25 mouse cellular contexts compared by ENCODE assay signal in genomic region chr14:33531331-33531912, GRCm38 (mm10). TPM values are rescaled to one million over a fixed set of nuclear protein-coding genes. Genes with fewer than 3 reads are reported as not detected.
DNase-seq lines count a peak whose midpoint lies in the region; ATAC-seq and TF ChIP-seq lines count a peak whose summit lies in the region.
"Had no signal": no experiment of that assay in that cellular context is flagged by ENCODE, and none has a peak within 500 bp of the region (broad histone marks: within the 10 kb centered on the region; RNA-seq: fewer than 3 reads in every experiment).

No protein-coding gene starts in this region.

- 0 out of 2 replicates have a peak, but pooled peaks have one; percentile 35 for ATAC-seq in forebrain, embryonic 15.5 days (replicated peaks)
- no peak for ATAC-seq in forebrain, embryonic 12.5 days (ENCODE audit: low FRiP score)
- ATAC-seq: midbrain, embryonic 13.5 days had no signal

- no peak overlapping the region for H3K9ac ChIP-seq in forebrain, embryonic 15.5 days (replicated peaks)
- no peak overlapping the region for H3K9ac ChIP-seq in forebrain, embryonic 12.5 days
- H3K9ac ChIP-seq: embryonic facial prominence, embryonic 15.5 days; heart, embryonic 12.5 days; liver, embryonic 13.5 days; lung, embryonic 14.5 days; midbrain, embryonic 13.5 days; neural tube, embryonic 12.5 days had no signal

- WGBS in forebrain, embryonic 15.5 days: 64% methylated on average over 8 of the region's 8 CpGs
- WGBS in forebrain, embryonic 12.5 days: 71% methylated on average over 8 of the region's 8 CpGs
- whole genome bisulfite sequencing in kidney, adult 2 months: 89% methylated on average over 8 of the region's 8 CpGs

- peaks cover 3% of the 10 kb centered on the region for H3K4me1 ChIP-seq in forebrain, embryonic 15.5 days
- no peaks in the 10 kb centered on the region for H3K4me1 ChIP-seq in forebrain, embryonic 12.5 days
- H3K4me1 ChIP-seq in kidney, adult 2 months (ENCODE audit: control insufficient read depth, insufficient read depth, low read length): no peaks in the 10 kb centered on the region
- H3K4me1 ChIP-seq: embryonic facial prominence, embryonic 15.5 days; heart, embryonic 12.5 days; liver, embryonic 13.5 days; megakaryocyte, embryonic 14.5 days; midbrain, embryonic 13.5 days; neural tube, embryonic 12.5 days had no signal

- peak; percentile 71 for DNase-seq in layer of hippocampus, adult 9-11 months
- no peak for DNase-seq in layer of hippocampus, postnatal 14 days (ENCODE audit: low spot score in 2 of 2)
- peak; percentile 39 to 70 for DNase-seq in frontal cortex, postnatal 36 days (ENCODE audit: low spot score in 2 of 2)
- peak; percentile 70 for DNase-seq in right cerebral cortex, postnatal 25 days
- DNase-seq in kidney, adult 2 months: no peak
- no peak for DNase-seq in cerebellum, postnatal 10 days
- DNase-seq: adrenal gland, postnatal 10 days; cerebellum, adult 2 months; gastrocnemius, postnatal 14 days; heart, adult 18-20 months; heart, postnatal 10 days; kidney, adult 11 months; liver, embryonic 13.5 days; lung, embryonic 14.5 days; lung, postnatal 36 days; retina, postnatal 1 day; spleen, adult 18-20 months had no signal

- H3K9me3 ChIP-seq in forebrain, embryonic 15.5 days: no peaks in the 10 kb centered on the region
- H3K9me3 ChIP-seq in forebrain, embryonic 12.5 days: no peaks in the 10 kb centered on the region
- H3K9me3 ChIP-seq: embryonic facial prominence, embryonic 15.5 days; heart, embryonic 12.5 days; liver, embryonic 13.5 days; megakaryocyte, embryonic 14.5 days; midbrain, embryonic 13.5 days; neural tube, embryonic 12.5 days had no signal

- TF ChIP-seq POLR2A in kidney, adult 2 months (IDR thresholded peaks at IDR 0.05; ENCODE audit: low read depth, low read length): no peak

- no peak overlapping the region for H3K4me3 ChIP-seq in forebrain, embryonic 15.5 days
- no peak overlapping the region for H3K4me3 ChIP-seq in forebrain, embryonic 12.5 days (replicated peaks)
- no peak overlapping the region for H3K4me3 ChIP-seq in kidney, adult 2 months (ENCODE audit: insufficient read depth, low read depth, low read length)
- H3K4me3 ChIP-seq: embryonic facial prominence, embryonic 15.5 days; heart, embryonic 12.5 days; liver, embryonic 13.5 days; megakaryocyte, embryonic 14.5 days; midbrain, embryonic 13.5 days; neural tube, embryonic 12.5 days had no signal

- H3K27ac ChIP-seq in forebrain, embryonic 15.5 days (replicated peaks): peak overlapping the region; percentile 31; the same call in 1 of the 2 replicates
- no peak overlapping the region for H3K27ac ChIP-seq in forebrain, embryonic 12.5 days
- no peak overlapping the region for H3K27ac ChIP-seq in kidney, adult 2 months (ENCODE audit: insufficient read depth, low read depth, low read length)
- H3K27ac ChIP-seq: embryonic facial prominence, embryonic 15.5 days; kidney, postnatal 0 days; liver, embryonic 13.5 days; midbrain, embryonic 13.5 days; neural tube, embryonic 12.5 days had no signal

- no peak overlapping the region for H3K4me2 ChIP-seq in forebrain, embryonic 15.5 days (replicated peaks)
- no peak overlapping the region for H3K4me2 ChIP-seq in forebrain, embryonic 12.5 days
- H3K4me2 ChIP-seq: embryonic facial prominence, embryonic 15.5 days; heart, embryonic 12.5 days; liver, embryonic 13.5 days; lung, embryonic 14.5 days; midbrain, embryonic 13.5 days; neural tube, embryonic 12.5 days had no signal

- no peaks in the 10 kb centered on the region for H3K27me3 ChIP-seq in forebrain, embryonic 15.5 days
- no peaks in the 10 kb centered on the region for H3K27me3 ChIP-seq in forebrain, embryonic 12.5 days
- no peaks in the 10 kb centered on the region for H3K27me3 ChIP-seq in kidney, adult 2 months (replicated peaks; ENCODE audit: control insufficient read depth, insufficient read depth, low read length)
- H3K27me3 ChIP-seq: embryonic facial prominence, embryonic 15.5 days; heart, embryonic 12.5 days; liver, embryonic 13.5 days; midbrain, embryonic 13.5 days; neural tube, embryonic 12.5 days had no signal

- no peaks in the 10 kb centered on the region for H3K36me3 ChIP-seq in forebrain, embryonic 15.5 days
- H3K36me3 ChIP-seq in forebrain, embryonic 12.5 days (replicated peaks): no peaks in the 10 kb centered on the region
- no peaks in the 10 kb centered on the region for H3K36me3 ChIP-seq in kidney, adult 2 months (ENCODE audit: control insufficient read depth, insufficient read depth, low read length)
- H3K36me3 ChIP-seq: embryonic facial prominence, embryonic 15.5 days; heart, embryonic 12.5 days; liver, embryonic 13.5 days; midbrain, embryonic 13.5 days; neural tube, embryonic 12.5 days had no signal

- no peak for TF ChIP-seq CTCF in kidney, adult 2 months (conservative IDR thresholded peaks at IDR 0.05; ENCODE audit: insufficient read depth, insufficient read length, low read depth, low read length)

RNA-seq across cellular contexts. Expression of gene Ptpn20, which starts 57.6 kb away (rescaled TPM):
- 0.05 TPM in 1 of 2 replicates, not detected in the other for polyA plus RNA-seq in forebrain, embryonic 15.5 days (2015; fragmentation: Nextera tagmentation; extraction: Ambion mirVana)
- 0.10 TPM in 1 of 2 replicates, not detected in the other for polyA plus RNA-seq in forebrain, embryonic 12.5 days (2016; fragmentation: Nextera tagmentation; extraction: Ambion mirVana)
- under 1 TPM; 0.62 to 0.76 TPM for total RNA-seq in layer of hippocampus, postnatal 14 days (2021)
- not detected in 2 replicates for polyA plus RNA-seq in kidney, adult 2 months (2012; rRNA removed)
- total RNA-seq: adrenal gland, postnatal 10 days; gastrocnemius, postnatal 14 days; heart, adult 18-20 months; heart, postnatal 10 days had no signal
- polyA plus RNA-seq: heart, embryonic 12.5 days; kidney, postnatal 0 days; midbrain, embryonic 13.5 days had no signal

RNA-seq across cellular contexts. Expression of gene Frmpd2, which starts 59.9 kb away (rescaled TPM):
- 0.03 and 0.04 TPM in 2 replicates for polyA plus RNA-seq in forebrain, embryonic 15.5 days (2015; fragmentation: Nextera tagmentation; extraction: Ambion mirVana)
- 0.18 TPM in 1 of 2 replicates, not detected in the other for polyA plus RNA-seq in forebrain, embryonic 12.5 days (2016; fragmentation: Nextera tagmentation; extraction: Ambion mirVana)
- total RNA-seq in layer of hippocampus, postnatal 14 days (2021): 1 to 10 TPM; 1.7 to 2.0 TPM
- polyA plus RNA-seq in kidney, adult 2 months (2012; rRNA removed): 0.16 TPM in 1 of 2 replicates, not detected in the other
- total RNA-seq: adrenal gland, postnatal 10 days; heart, postnatal 10 days had no signal
- polyA plus RNA-seq: kidney, postnatal 0 days; liver, embryonic 13.5 days; lung, embryonic 14.5 days; neural tube, embryonic 12.5 days had no signal

Comparison
In these comparisons a context has a peak if more than half of its experiments do, and no peak if none do; other contexts are left out.
1. DNase-seq: peak in layer of hippocampus, adult 9-11 months (single experiment), frontal cortex, postnatal 36 days (2 of 2) and right cerebral cortex, postnatal 25 days (single experiment); none in layer of hippocampus, postnatal 14 days (0 of 2), kidney, adult 2 months (single experiment) and cerebellum, postnatal 10 days (0 of 2).